Mouse (Mus musculus): Measurements from ENCODE around the gene Fam110c. TPM values are rescaled to one million over a fixed set of nuclear protein-coding genes. Genes with fewer than 3 reads are reported as not detected.

The Fam110c gene
- total RNA-seq, 2 experiments from 2014 or later, result not detected

GRCm38 (mm10) chr12:31126071-31126470 lies 52.4 kb downstream of the Fam110c start:
- Histone ChIP-seq H3K27ac (no peak overlapping the region), H3K4me3 (no peak overlapping the region)
- DNase-seq (ENCODE audit: low spot score in 2 of 2), result no peak
- TF ChIP-seq CTCF (conservative IDR thresholded peaks at IDR 0.05), result peak; percentile 75

- no peak for DNase-seq (ENCODE audit: low spot score in 2 of 2)
- Histone ChIP-seq H3K27ac (no peak overlapping the region), H3K4me3 (no peak overlapping the region)
- no peak for TF ChIP-seq CTCF (conservative IDR thresholded peaks at IDR 0.05)
Measured at GRCm38 (mm10) chr12:31129548-31129947, 55.9 kb downstream of the Fam110c start.

Other genes with a start within 250 kb of the Fam110c start
- gene Alkal2, start 189.5 kb upstream of the Fam110c start, total RNA-seq (2021), result 1 to 10 TPM; 3.2 to 4.6 TPM
- 10 to 100 TPM; 57.7 to 63.0 TPM for gene Acp1, start 162.3 kb upstream of the Fam110c start, total RNA-seq (2021)
- 10 to 100 TPM; 11.0 TPM for gene Sh3yl1, start 162.2 kb upstream of the Fam110c start, total RNA-seq (2021)
- not detected for gene Gm6993, start 166.9 kb downstream of the Fam110c start, total RNA-seq (2021)
- 10 to 100 TPM; 37.8 to 46.8 TPM for gene Lamb1, start 191.4 kb downstream of the Fam110c start, total RNA-seq (2021)